ENCODE assay signal across 9 mouse cellular contexts in genomic region chr4:150581931-150582723, GRCm38 (mm10).
DNase-seq lines count a peak whose midpoint lies in the region; ATAC-seq lines count a peak whose summit lies in the region.
"Had no signal": no experiment of that assay in that cellular context is flagged by ENCODE, and none has a peak within 500 bp of the region (broad histone marks: within the 10 kb centered on the region; RNA-seq: fewer than 3 reads in every experiment).

No protein-coding gene starts in this region.

- no peak overlapping the region for H3K4me3 ChIP-seq in heart, embryonic 15.5 days
- no peak overlapping the region for H3K4me3 ChIP-seq in intestine, embryonic 16.5 days (ENCODE audit: low read length)
- H3K4me3 ChIP-seq in forebrain, embryonic 14.5 days (ENCODE audit: low read depth, low read length), result no peak overlapping the region

- no peak overlapping the region for H3K9ac ChIP-seq in heart, embryonic 15.5 days
- no peak overlapping the region for H3K9ac ChIP-seq in intestine, embryonic 16.5 days (ENCODE audit: low read depth, low read length)
- H3K9ac ChIP-seq in forebrain, embryonic 14.5 days (ENCODE audit: low read length), result no peak overlapping the region

- H3K36me3 ChIP-seq in heart, embryonic 15.5 days, result no peaks in the 10 kb centered on the region
- H3K36me3 ChIP-seq in intestine, embryonic 16.5 days (ENCODE audit: control insufficient read depth, insufficient read depth, low read length), result no peaks in the 10 kb centered on the region
- no peaks in the 10 kb centered on the region for H3K36me3 ChIP-seq in forebrain, embryonic 14.5 days (ENCODE audit: control insufficient read depth, insufficient read depth, low read length)

- H3K4me1 ChIP-seq in heart, embryonic 15.5 days (replicated peaks), result peaks cover 51% of the 10 kb centered on the region
- H3K4me1 ChIP-seq in intestine, embryonic 16.5 days (ENCODE audit: control insufficient read depth, insufficient read depth, low read length), result peaks cover 45% of the 10 kb centered on the region
- peaks cover 20% of the 10 kb centered on the region for H3K4me1 ChIP-seq in forebrain, embryonic 14.5 days (ENCODE audit: control insufficient read depth, insufficient read depth, low read length)

- WGBS in heart, embryonic 15.5 days, result 47% methylated on average over 10 of the region's 10 CpGs
- 46% methylated on average over 10 of the region's 10 CpGs for WGBS in intestine, embryonic 16.5 days
- 70% methylated on average over 10 of the region's 10 CpGs for WGBS in forebrain, embryonic 14.5 days

- H3K27ac ChIP-seq in heart, embryonic 15.5 days, result peak overlapping the region; percentile 78
- H3K27ac ChIP-seq in intestine, embryonic 16.5 days (ENCODE audit: low read length), result peak overlapping the region; percentile 88
- no peak overlapping the region for H3K27ac ChIP-seq in forebrain, embryonic 14.5 days (ENCODE audit: low read depth, low read length)

- no peaks in the 10 kb centered on the region for H3K27me3 ChIP-seq in heart, embryonic 15.5 days
- no peaks in the 10 kb centered on the region for H3K27me3 ChIP-seq in intestine, embryonic 16.5 days (replicated peaks; ENCODE audit: control insufficient read depth, insufficient read depth, low read length)
- no peaks in the 10 kb centered on the region for H3K27me3 ChIP-seq in forebrain, embryonic 14.5 days (replicated peaks; ENCODE audit: control insufficient read depth, insufficient read depth, low read length)

- no peaks in the 10 kb centered on the region for H3K9me3 ChIP-seq in heart, embryonic 15.5 days (replicated peaks)
- no peaks in the 10 kb centered on the region for H3K9me3 ChIP-seq in intestine, embryonic 16.5 days (ENCODE audit: control insufficient read depth, low read length)
- no peaks in the 10 kb centered on the region for H3K9me3 ChIP-seq in forebrain, embryonic 14.5 days (replicated peaks; ENCODE audit: control insufficient read depth, low read length)
- H3K9me3 ChIP-seq: G1E had no signal

- no peak for ATAC-seq in heart, embryonic 15.5 days (replicated peaks; ENCODE audit: insufficient number of reproducible peaks, insufficient read depth, low FRiP score, low read depth)
- peak; percentile 39; the same call in 1 of the 2 replicates for ATAC-seq in intestine, embryonic 16.5 days
- no peak for ATAC-seq in forebrain, embryonic 14.5 days

- H3K4me2 ChIP-seq in heart, embryonic 15.5 days, result no peak overlapping the region
- 0 out of 2 replicates have a peak overlapping the region, but pooled peaks have one; percentile 16 for H3K4me2 ChIP-seq in intestine, embryonic 16.5 days (ENCODE audit: low read depth, low read length)
- H3K4me2 ChIP-seq in forebrain, embryonic 14.5 days (ENCODE audit: low read length), result no peak overlapping the region

- DNase-seq in heart, adult 8-10 months (ENCODE audit: low spot score), result no peak
- peak; percentile 68 for DNase-seq in right cerebral cortex, adult 18-20 months
- no peak for DNase-seq in right cerebral cortex, postnatal 4 days
- DNase-seq in adrenal gland, postnatal 4 days (ENCODE audit: low spot score in 2 of 2), result no peak
- no peak for DNase-seq in forebrain, embryonic 14.5 days (ENCODE audit: low spot score)
- no peak for DNase-seq in cerebellum, postnatal 14 days
